Mouse (Mus musculus) cerebellum, adult 2 months (tissue): Measurements from ENCODE around the gene Pdzd8. TPM values are rescaled to one million over a fixed set of nuclear protein-coding genes. Genes with fewer than 3 reads are reported as not detected.
A peak's percentile ranks its signal among the peaks of the same experiment; 100 is the strongest.

ENCODE experiments used
- DNase-seq, 2 experiments: peaks; one replicate each; pipeline ENCODE4 v3.0.0; 2021
- H3K27ac ChIP-seq: fragments of 200-500 bp; 2 replicates; pipeline ENCODE4 v1.5.1; 2012; ENCODE audit warnings: low read length, control low read depth, inconsistent platforms; ENCODE audit not compliant: insufficient read depth
- H3K27me3 ChIP-seq: fragments of 200-500 bp; 2 replicates; pipeline ENCODE4 v1.6.1; 2012; ENCODE audit warnings: inconsistent platforms, mild to moderate bottlenecking, low read length, moderate library complexity; ENCODE audit not compliant: control insufficient read depth, insufficient read depth
- H3K4me1 ChIP-seq: fragments of 200-500 bp; 2 replicates; pipeline ENCODE4 v1.6.1; 2011; ENCODE audit warnings: low read length; ENCODE audit not compliant: control insufficient read depth, insufficient read depth
- H3K4me3 ChIP-seq: fragments of 200-500 bp; replicated peaks from 2 replicates; pipeline ENCODE3; 2011; ENCODE audit warnings: mild to moderate bottlenecking, low read depth, low read length, control low read depth; ENCODE audit not compliant: insufficient read depth
- CTCF ChIP-seq: fragments of 200-500 bp; IDR thresholded peaks from 2 replicates; pipeline ENCODE4 v1.5.1; 2011; ENCODE audit warnings: low read depth, mild to moderate bottlenecking, control low read depth, low read length, moderate library complexity, borderline replicate concordance; ENCODE audit not compliant: insufficient read depth
- POLR2A ChIP-seq: fragments of 200-500 bp; IDR thresholded peaks from 2 replicates; pipeline ENCODE4 v1.6.1; 2011; ENCODE audit warnings: low read length, control low read depth, borderline replicate concordance; ENCODE audit not compliant: insufficient read depth
- WGBS: fragments of 180-500 bp; shearing (Covaris S2); methylation state at CpG from one replicate; pipeline ENCODE4 v1.1.7; 2018; 5-methylcytosine and 5-hydroxymethylcytosine counted together
- polyA plus RNA-seq: library from polyadenylated mRNA; depleted of rRNA; stranded (reverse); fragments of >200 nt; gene quantifications from 2 replicates; pipeline ENCODE4 v1.2.3, GENCODE M21; 2012

The Pdzd8 gene
- polyA plus RNA-seq, 1 experiment = 21.0 TPM

DNA sequence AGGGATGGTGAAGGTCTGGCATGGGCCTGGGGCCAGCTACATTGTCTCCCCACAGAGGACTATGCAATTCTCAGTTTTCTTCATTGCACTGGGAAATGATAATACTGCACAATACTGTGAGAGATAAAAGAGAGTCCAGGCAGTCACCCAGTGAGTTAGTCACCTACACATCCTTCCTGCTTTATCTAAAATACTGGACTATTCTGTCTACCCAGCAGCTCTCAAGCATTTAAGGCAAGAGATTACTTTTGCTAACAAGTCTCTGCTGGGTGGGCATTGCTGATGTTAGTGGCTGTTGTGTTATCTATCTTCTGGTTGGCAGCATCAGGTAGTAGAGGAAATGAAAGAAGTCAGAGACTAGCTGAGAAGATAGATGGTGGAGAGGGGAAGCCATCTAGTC, 56.5 kb downstream of the Pdzd8 start:
- Histone ChIP-seq H3K27ac (no peak overlapping the region), H3K4me1 (no peaks in the 10 kb centered on the region), H3K4me3 (no peak overlapping the region), H3K27me3 (no peaks in the 10 kb centered on the region)
- TF ChIP-seq CTCF (no peak), POLR2A (no peak)
- DNase-seq = no peak

DNA sequence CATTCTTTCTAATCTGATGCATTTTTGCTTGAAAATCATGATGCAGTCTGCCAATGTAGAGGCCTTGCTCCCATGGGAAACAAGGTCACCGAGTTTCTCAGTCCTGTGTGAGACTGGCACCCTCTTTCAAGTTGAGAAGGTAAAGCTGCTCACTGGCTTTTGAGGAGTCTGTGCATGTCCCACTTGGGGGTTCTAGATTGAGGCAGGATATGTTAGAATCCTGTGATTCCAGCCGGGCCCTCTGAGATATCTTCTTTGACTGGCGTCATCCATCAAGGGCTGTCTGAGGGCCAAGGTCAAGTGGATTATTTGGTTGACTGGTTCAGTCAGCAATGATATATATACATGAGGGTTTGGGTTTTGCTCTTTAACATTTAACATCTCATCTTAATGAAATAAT, 63.6 kb downstream of the Pdzd8 start:
- 83% methylated on average over 3 of the region's 3 CpGs for WGBS
- no peak for DNase-seq
- TF ChIP-seq CTCF = no peak
- TF ChIP-seq POLR2A = no peak
- H3K27ac ChIP-seq = no peak overlapping the region
- no peak overlapping the region for H3K4me3 ChIP-seq
- H3K27me3 ChIP-seq = no peaks in the 10 kb centered on the region
- H3K4me1 ChIP-seq = no peaks in the 10 kb centered on the region

DNA sequence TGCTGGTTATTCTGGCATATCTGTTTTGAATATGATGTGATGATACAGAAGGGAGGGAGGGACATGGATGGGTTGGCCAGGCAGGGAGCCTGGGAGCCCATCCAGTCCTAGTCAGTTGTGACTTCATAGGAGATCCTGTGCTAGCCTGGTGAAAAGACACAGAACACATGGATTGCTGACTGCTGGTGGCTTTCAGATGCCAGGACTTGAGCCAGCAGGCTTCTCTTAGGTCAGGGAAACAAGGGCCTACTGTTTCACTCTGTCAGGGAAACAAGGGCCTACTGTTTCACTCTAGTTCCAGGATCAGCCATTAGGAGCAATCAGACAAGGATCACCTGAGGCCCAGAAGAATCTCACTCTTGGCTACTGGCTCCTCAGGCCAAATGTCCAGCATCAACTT, 64.7 kb downstream of the Pdzd8 start:
- DNase-seq = peak in 1 of 2 experiments; percentile 2
- Histone ChIP-seq H3K4me3 (no peak overlapping the region), H3K27ac (no peak overlapping the region), H3K4me1 (no peaks in the 10 kb centered on the region), H3K27me3 (no peaks in the 10 kb centered on the region)
- TF ChIP-seq CTCF (no peak), POLR2A (no peak)

DNA sequence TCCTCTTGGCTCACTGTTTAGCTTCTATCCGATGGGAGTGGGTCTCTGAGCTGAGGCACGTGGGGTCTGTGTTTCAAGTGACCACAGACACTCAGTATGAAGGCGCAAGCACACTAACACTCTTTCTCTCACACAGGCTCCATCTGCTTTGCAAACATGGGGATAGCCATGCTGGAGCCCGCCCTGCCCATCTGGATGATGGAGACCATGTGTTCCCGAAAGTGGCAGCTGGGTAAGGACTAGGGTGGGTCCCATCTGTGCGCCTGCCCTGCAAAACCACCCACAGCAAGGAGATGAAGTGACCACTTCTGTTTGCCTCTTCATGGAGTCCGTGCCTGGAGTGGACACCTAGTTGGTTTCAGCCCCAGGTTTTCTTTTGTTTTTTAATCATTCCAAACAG, 69.2 kb downstream of the Pdzd8 start:
- no peaks in the 10 kb centered on the region; the same call in 1 of the 2 replicates for H3K27me3 ChIP-seq
- no peak overlapping the region for H3K27ac ChIP-seq
- no peaks in the 10 kb centered on the region for H3K4me1 ChIP-seq
- 45% methylated on average over 7 of the region's 7 CpGs for WGBS
- H3K4me3 ChIP-seq = no peak overlapping the region
- TF ChIP-seq CTCF = no peak
- DNase-seq = no peak

DNA sequence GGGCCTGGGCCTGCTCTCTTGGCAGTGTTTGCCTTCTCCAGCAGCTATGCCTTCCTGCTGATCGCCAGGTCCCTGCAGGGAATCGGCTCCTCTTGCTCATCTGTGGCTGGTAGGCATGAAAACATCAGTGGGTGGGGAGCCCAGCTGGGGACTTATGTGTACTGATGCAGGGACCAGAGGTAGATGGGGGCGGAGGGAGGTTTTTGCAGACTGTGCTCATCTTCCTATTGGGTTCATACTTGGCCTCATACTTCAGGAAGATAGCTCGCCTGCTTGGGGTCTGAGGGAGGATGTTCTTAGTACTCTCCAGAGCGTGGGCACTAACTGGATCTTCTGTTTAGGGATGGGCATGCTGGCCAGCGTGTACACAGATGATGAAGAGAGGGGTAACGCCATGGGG, 72.4 kb downstream of the Pdzd8 start:
- Histone ChIP-seq H3K4me3 (no peak overlapping the region), H3K27ac (no peak overlapping the region), H3K4me1 (no peaks in the 10 kb centered on the region), H3K27me3 (no peaks in the 10 kb centered on the region; the same call in 1 of the 2 replicates)
- DNase-seq = no peak
- TF ChIP-seq CTCF (no peak), POLR2A (no peak)
- WGBS = 88% methylated on average over 7 of the region's 7 CpGs

DNA sequence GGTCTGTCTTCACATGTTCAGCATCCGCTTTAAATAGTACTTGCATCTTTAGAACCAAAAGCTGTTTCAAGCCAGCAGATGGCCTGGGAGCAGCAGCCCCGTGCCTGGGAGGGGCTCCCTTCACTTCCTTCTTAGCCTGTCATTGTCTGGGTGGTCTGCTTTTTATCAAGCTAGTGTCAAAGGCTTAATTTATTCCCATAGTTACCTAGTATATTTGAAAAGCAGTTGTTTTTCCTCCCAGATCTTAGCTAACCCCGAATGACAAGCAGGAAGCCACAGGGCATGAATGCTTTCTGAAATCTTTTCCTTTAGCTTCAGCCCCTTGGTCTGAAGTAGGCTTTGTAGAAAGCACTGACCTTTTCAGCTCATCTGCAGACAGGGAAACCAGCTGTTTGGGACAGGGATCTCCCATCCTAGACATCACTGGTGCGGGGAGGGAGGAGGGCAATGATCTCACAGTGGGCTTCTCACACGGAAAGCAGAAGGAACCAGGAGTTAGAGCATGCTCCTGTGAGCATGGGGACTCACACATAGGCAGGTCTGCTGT, 78.1 kb downstream of the Pdzd8 start:
- WGBS = 14% methylated on average over 5 of the region's 5 CpGs
- DNase-seq = no peak
- Histone ChIP-seq H3K4me1 (no peaks in the 10 kb centered on the region), H3K27ac (no peak overlapping the region), H3K4me3 (no peak overlapping the region), H3K27me3 (no peaks in the 10 kb centered on the region)
- TF ChIP-seq CTCF (no peak), POLR2A (no peak)

DNA sequence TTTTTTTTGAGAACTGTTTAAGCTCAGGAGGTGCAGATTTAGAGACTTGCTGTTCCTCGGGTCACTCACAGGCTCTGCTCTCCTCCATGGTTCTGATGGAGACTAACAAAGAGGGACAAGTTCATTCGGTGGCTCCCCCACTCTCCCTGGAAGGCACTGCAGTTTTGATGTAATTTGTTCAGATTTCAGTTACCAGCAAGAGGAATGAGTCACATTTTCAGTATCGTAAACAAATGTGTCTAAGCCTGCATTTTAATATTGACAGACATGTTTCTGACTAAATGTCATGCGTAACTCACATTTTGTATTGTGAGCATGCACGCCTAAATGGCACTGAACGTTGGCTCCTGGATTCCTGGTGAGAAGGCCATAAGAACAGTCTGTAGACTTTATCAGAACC, 79.7 kb downstream of the Pdzd8 start:
- Histone ChIP-seq H3K27me3 (no peaks in the 10 kb centered on the region), H3K4me3 (no peak overlapping the region), H3K27ac (no peak overlapping the region), H3K4me1 (no peaks in the 10 kb centered on the region)
- TF ChIP-seq CTCF (no peak), POLR2A (no peak)
- DNase-seq = no peak
- 64% methylated on average over 6 of the region's 6 CpGs for WGBS

DNA sequence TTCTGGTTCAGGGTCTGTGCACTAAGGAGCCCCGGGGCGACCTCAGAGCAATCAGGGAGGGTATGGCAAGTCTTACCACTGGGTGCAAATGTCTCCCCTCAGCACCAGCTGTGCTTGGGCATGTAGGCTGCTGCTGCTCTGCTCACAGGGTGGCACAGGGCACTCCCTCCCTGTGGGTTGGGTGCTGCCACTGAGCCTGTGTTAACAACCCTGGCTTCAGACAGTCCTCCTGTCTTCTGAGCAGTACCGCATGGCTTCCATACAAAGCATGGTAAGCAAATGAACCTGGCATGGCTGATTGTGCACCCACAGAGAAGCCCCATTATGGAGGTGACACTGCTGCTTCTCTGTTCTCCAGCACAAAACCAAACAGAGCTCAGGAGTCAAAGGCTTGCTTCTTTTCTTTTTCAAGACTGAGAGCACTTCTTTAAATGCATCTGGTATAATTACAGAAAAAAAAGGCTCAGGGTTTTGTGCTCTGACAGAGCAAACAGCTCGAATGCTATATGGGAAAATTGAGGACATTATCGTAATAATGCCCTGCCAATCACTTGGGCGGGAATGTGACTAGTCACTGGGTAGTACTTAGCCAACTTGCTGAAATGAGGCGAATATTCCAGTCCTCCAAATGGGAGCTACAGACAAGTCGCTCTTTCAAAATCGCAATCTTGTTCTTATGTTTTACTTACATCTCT, 80.6 kb downstream of the Pdzd8 start:
- no peak for TF ChIP-seq CTCF
- TF ChIP-seq POLR2A = no peak
- H3K4me1 ChIP-seq = no peaks in the 10 kb centered on the region
- DNase-seq = no peak
- H3K27ac ChIP-seq = no peak overlapping the region
- WGBS = 72% methylated on average over 9 of the region's 9 CpGs
- H3K4me3 ChIP-seq = no peak overlapping the region
- H3K27me3 ChIP-seq = no peaks in the 10 kb centered on the region
